Mouse (Mus musculus): ENCODE data around the gene Fbxw11.

DNA sequence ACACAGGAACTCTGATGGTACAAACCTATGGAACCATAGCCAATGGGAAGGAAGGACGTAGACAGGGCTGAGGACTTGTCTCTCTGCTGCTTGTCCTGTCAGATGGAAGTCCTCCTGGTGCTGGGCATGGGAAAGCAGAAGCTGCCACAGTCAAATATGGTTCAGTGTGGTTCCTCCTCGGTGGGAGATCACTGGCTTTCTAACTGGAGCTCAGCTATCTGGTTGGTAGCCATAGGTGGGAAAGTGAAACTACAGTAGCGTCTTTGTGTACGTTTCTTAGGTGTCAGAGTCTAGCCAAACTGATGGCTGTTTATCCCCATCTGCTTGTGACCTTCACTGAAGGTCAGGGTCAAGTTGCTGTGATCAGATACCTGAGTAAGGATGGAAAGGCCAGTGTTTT is 29.0 kb downstream of the Fbxw11 start:
- TF ChIP-seq EP300 (IDR thresholded peaks at IDR 0.05; ENCODE audit: low read depth) (no peak), CTCF (IDR thresholded peaks at IDR 0.05; ENCODE audit: low read depth) (no peak)

All from liver, postnatal 0 days (tissue).